Comparison of ENCODE assay signal across 13 mouse cellular contexts in genomic region chr1:171425126-171425525, GRCm38 (mm10). TPM values are rescaled to one million over a fixed set of nuclear protein-coding genes. Genes with fewer than 3 reads are reported as not detected.
DNase-seq lines count a peak whose midpoint lies in the region; ATAC-seq and TF ChIP-seq lines count a peak whose summit lies in the region.
"Had no signal": no experiment of that assay in that cellular context is flagged by ENCODE, and none has a peak within 500 bp of the region (broad histone marks: within the 10 kb centered on the region; RNA-seq: fewer than 3 reads in every experiment).

No protein-coding gene starts in this region.

- 35% methylated on average over 4 of the region's 4 CpGs for WGBS in lung, embryonic 14.5 days
- WGBS in heart, postnatal 0 days = 23% methylated on average over 4 of the region's 4 CpGs
- 25% methylated on average over 4 of the region's 4 CpGs for WGBS in small intestine, adult 2 months
- WGBS in forebrain, embryonic 16.5 days = 86% methylated on average over 4 of the region's 4 CpGs

- peak; percentile 72 for DNase-seq in lung, embryonic 14.5 days
- no peak for DNase-seq in lung, postnatal 25 days (ENCODE audit: low spot score)
- peak; percentile 87 for DNase-seq in adrenal gland, adult 2 months
- DNase-seq in heart, postnatal 0 days (ENCODE audit: low spot score) = peak; percentile 21
- no peak for DNase-seq in layer of hippocampus, adult 11-12 months (ENCODE audit: low spot score)
- no peak for DNase-seq in left cerebral cortex, adult 9 months (ENCODE audit: low spot score in 2 of 2)
- DNase-seq: embryo, embryonic 11 days; gastrocnemius, postnatal 36 days had no signal

- no peaks in the 10 kb centered on the region for H3K9me3 ChIP-seq in lung, embryonic 14.5 days (ENCODE audit: low read depth, low read length)
- H3K9me3 ChIP-seq in heart, postnatal 0 days (replicated peaks; ENCODE audit: control insufficient read depth, low read length) = no peaks in the 10 kb centered on the region
- no peaks in the 10 kb centered on the region for H3K9me3 ChIP-seq in forebrain, embryonic 16.5 days (ENCODE audit: control insufficient read depth, low read length)

- no peaks in the 10 kb centered on the region for H3K27me3 ChIP-seq in lung, embryonic 14.5 days (ENCODE audit: insufficient read depth, low read length)
- H3K27me3 ChIP-seq in heart, postnatal 0 days (ENCODE audit: control insufficient read depth, insufficient read depth, low read length) = no peaks in the 10 kb centered on the region
- H3K27me3 ChIP-seq in small intestine, adult 2 months (ENCODE audit: control insufficient read depth, insufficient read depth, low read length) = no peaks in the 10 kb centered on the region
- no peaks in the 10 kb centered on the region for H3K27me3 ChIP-seq in forebrain, embryonic 16.5 days (replicated peaks; ENCODE audit: control insufficient read depth, insufficient read depth, low read length)
- H3K27me3 ChIP-seq: CH12.LX had no signal

- H3K36me3 ChIP-seq in lung, embryonic 14.5 days (ENCODE audit: insufficient read depth) = peaks cover 8% of the 10 kb centered on the region; the same call in 1 of the 2 replicates
- H3K36me3 ChIP-seq in heart, postnatal 0 days (replicated peaks; ENCODE audit: control insufficient read depth, insufficient read depth, low read length) = 0 out of 2 replicates have a peak, but pooled peaks cover 3% of the 10 kb centered on the region
- peaks cover 3% of the 10 kb centered on the region; the same call in 1 of the 2 replicates for H3K36me3 ChIP-seq in small intestine, adult 2 months (ENCODE audit: control insufficient read depth, insufficient read depth, low read length)
- H3K36me3 ChIP-seq in forebrain, embryonic 16.5 days (ENCODE audit: control insufficient read depth, insufficient read depth) = peaks cover 4% of the 10 kb centered on the region; the same call in 1 of the 2 replicates

- ATAC-seq in lung, embryonic 14.5 days (ENCODE audit: insufficient read depth) = no peak
- ATAC-seq in heart, postnatal 0 days (ENCODE audit: insufficient read depth, low read depth) = peak; percentile 44
- ATAC-seq in forebrain, embryonic 16.5 days = no peak

- H3K27ac ChIP-seq in lung, embryonic 14.5 days (ENCODE audit: low read depth) = no peak overlapping the region
- peak overlapping the region; percentile 40; the same call in 1 of the 2 replicates for H3K27ac ChIP-seq in heart, postnatal 0 days (ENCODE audit: low read depth)
- H3K27ac ChIP-seq in small intestine, adult 2 months (ENCODE audit: insufficient read depth, low read depth, low read length) = peak overlapping the region; percentile 73
- H3K27ac ChIP-seq in forebrain, embryonic 16.5 days (ENCODE audit: low read length) = no peak overlapping the region
- H3K27ac ChIP-seq: left cerebral cortex, adult 2 months; macrophage had no signal

- H3K4me3 ChIP-seq in lung, embryonic 14.5 days (ENCODE audit: low read depth, low read length) = no peak overlapping the region
- H3K4me3 ChIP-seq in heart, postnatal 0 days (ENCODE audit: low read depth, low read length) = no peak overlapping the region
- no peak overlapping the region for H3K4me3 ChIP-seq in small intestine, adult 2 months (ENCODE audit: low read depth, low read length)
- H3K4me3 ChIP-seq in forebrain, embryonic 16.5 days (replicated peaks; ENCODE audit: low read length) = no peak overlapping the region
- H3K4me3 ChIP-seq: left cerebral cortex, adult 2 months had no signal

- no peak for TF ChIP-seq POLR2A in small intestine, adult 2 months (IDR thresholded peaks at IDR 0.05; ENCODE audit: low read depth, low read length)

- H3K9ac ChIP-seq in lung, embryonic 14.5 days = no peak overlapping the region
- no peak overlapping the region for H3K9ac ChIP-seq in heart, postnatal 0 days (replicated peaks; ENCODE audit: low read depth, low read length)
- no peak overlapping the region for H3K9ac ChIP-seq in forebrain, embryonic 16.5 days (replicated peaks; ENCODE audit: low read depth, low read length)

- H3K4me1 ChIP-seq in lung, embryonic 14.5 days (ENCODE audit: insufficient read depth) = 0 out of 2 replicates have a peak, but pooled peaks cover 5% of the 10 kb centered on the region
- H3K4me1 ChIP-seq in heart, postnatal 0 days (ENCODE audit: control insufficient read depth, insufficient read depth) = peaks cover 8% of the 10 kb centered on the region; the same call in 1 of the 2 replicates
- H3K4me1 ChIP-seq in small intestine, adult 2 months (ENCODE audit: control insufficient read depth, insufficient read depth, insufficient read length, low read length) = peaks cover 5% of the 10 kb centered on the region; the same call in 1 of the 2 replicates
- no peaks in the 10 kb centered on the region for H3K4me1 ChIP-seq in forebrain, embryonic 16.5 days (replicated peaks; ENCODE audit: control insufficient read depth, insufficient read depth, low read length)

- TF ChIP-seq EP300 in heart, postnatal 0 days (IDR thresholded peaks at IDR 0.05; ENCODE audit: low read depth) = no peak

- TF ChIP-seq CTCF in lung, embryonic 14.5 days (IDR thresholded peaks at IDR 0.05; ENCODE audit: low read depth) = no peak
- 0 out of 2 replicates have a peak, but pooled peaks have one; percentile 0 for TF ChIP-seq CTCF in heart, postnatal 0 days (IDR thresholded peaks at IDR 0.05; ENCODE audit: low read depth)
- TF ChIP-seq CTCF in small intestine, adult 2 months (IDR thresholded peaks at IDR 0.05; ENCODE audit: extremely low read depth, insufficient read length, insufficient replicate concordance, low read depth, low read length) = no peak

- no peak overlapping the region for H3K4me2 ChIP-seq in lung, embryonic 14.5 days
- no peak overlapping the region for H3K4me2 ChIP-seq in heart, postnatal 0 days (ENCODE audit: low read depth, low read length)
- H3K4me2 ChIP-seq in forebrain, embryonic 16.5 days (ENCODE audit: low read length) = no peak overlapping the region

RNA-seq across cellular contexts. Expression of gene Tstd1, which starts 6.5 kb away (rescaled TPM):
- 2.0 and 3.4 TPM in 2 replicates for polyA plus RNA-seq in lung, embryonic 14.5 days (2014; fragmentation: Nextera tagmentation; extraction: Ambion mirVana)
- total RNA-seq in adrenal gland, adult 2 months (2021) = 1 to 10 TPM; 3.0 to 5.0 TPM
- polyA plus RNA-seq in adrenal gland, adult 2 months (2012; rRNA removed) = 0.49 and 0.99 TPM in 2 replicates
- total RNA-seq in heart, postnatal 0 days (2014; rRNA removed; ENCODE audit: low replicate concordance) = not detected in 2 replicates
- polyA plus RNA-seq in heart, postnatal 0 days (2015; fragmentation: Nextera tagmentation; extraction: Ambion mirVana) = 1.1 and 2.5 TPM in 2 replicates
- 52.0 and 53.7 TPM in 2 replicates for polyA plus RNA-seq in small intestine, adult 2 months (2012; rRNA removed)
- 10.1 and 11.4 TPM in 2 replicates for polyA plus RNA-seq in forebrain, embryonic 16.5 days (2015; fragmentation: Nextera tagmentation; extraction: Ambion mirVana)
- polyA plus RNA-seq: macrophage had no signal

RNA-seq across cellular contexts. Expression of gene F11r, which starts 12.2 kb away (rescaled TPM):
- polyA plus RNA-seq in lung, embryonic 14.5 days (2014; fragmentation: Nextera tagmentation; extraction: Ambion mirVana) = 83.6 and 91.3 TPM in 2 replicates
- 10 to 100 TPM; 29.7 to 45.8 TPM for total RNA-seq in adrenal gland, adult 2 months (2021)
- 23.5 and 25.1 TPM in 2 replicates for polyA plus RNA-seq in adrenal gland, adult 2 months (2012; rRNA removed)
- total RNA-seq in heart, postnatal 0 days (2014; rRNA removed; ENCODE audit: low replicate concordance) = 45.6 and 75.5 TPM in 2 replicates
- polyA plus RNA-seq in heart, postnatal 0 days (2015; fragmentation: Nextera tagmentation; extraction: Ambion mirVana) = 75.8 and 78.3 TPM in 2 replicates
- 49.7 and 142 TPM in 2 replicates for polyA plus RNA-seq in small intestine, adult 2 months (2012; rRNA removed)
- 7.8 and 10.2 TPM in 2 replicates for polyA plus RNA-seq in forebrain, embryonic 16.5 days (2015; fragmentation: Nextera tagmentation; extraction: Ambion mirVana)

RNA-seq across cellular contexts. Expression of gene Usf1, which starts 14.0 kb away (rescaled TPM):
- 81.0 and 81.9 TPM in 2 replicates for polyA plus RNA-seq in lung, embryonic 14.5 days (2014; fragmentation: Nextera tagmentation; extraction: Ambion mirVana)
- 10 to 100 TPM; 50.9 to 68.8 TPM for total RNA-seq in adrenal gland, adult 2 months (2021)
- 71.6 and 85.0 TPM in 2 replicates for polyA plus RNA-seq in adrenal gland, adult 2 months (2012; rRNA removed)
- 80.2 and 82.0 TPM in 2 replicates for total RNA-seq in heart, postnatal 0 days (2014; rRNA removed; ENCODE audit: low replicate concordance)
- 47.7 and 48.8 TPM in 2 replicates for polyA plus RNA-seq in heart, postnatal 0 days (2015; fragmentation: Nextera tagmentation; extraction: Ambion mirVana)
- 55.0 and 87.8 TPM in 2 replicates for polyA plus RNA-seq in small intestine, adult 2 months (2012; rRNA removed)
- 207 and 226 TPM in 2 replicates for polyA plus RNA-seq in forebrain, embryonic 16.5 days (2015; fragmentation: Nextera tagmentation; extraction: Ambion mirVana)

RNA-seq across cellular contexts. Expression of gene Arhgap30, which starts 36.4 kb away (rescaled TPM):
- 0.91 and 1.6 TPM in 2 replicates for polyA plus RNA-seq in lung, embryonic 14.5 days (2014; fragmentation: Nextera tagmentation; extraction: Ambion mirVana)
- 1 to 10 TPM; 2.7 to 4.1 TPM for total RNA-seq in adrenal gland, adult 2 months (2021)
- 2.3 and 2.6 TPM in 2 replicates for polyA plus RNA-seq in adrenal gland, adult 2 months (2012; rRNA removed)
- total RNA-seq in heart, postnatal 0 days (2014; rRNA removed; ENCODE audit: low replicate concordance) = 1.6 and 3.4 TPM in 2 replicates
- 0.52 and 0.79 TPM in 2 replicates for polyA plus RNA-seq in heart, postnatal 0 days (2015; fragmentation: Nextera tagmentation; extraction: Ambion mirVana)
- 3.8 and 6.1 TPM in 2 replicates for polyA plus RNA-seq in small intestine, adult 2 months (2012; rRNA removed)
- 0.48 and 0.81 TPM in 2 replicates for polyA plus RNA-seq in forebrain, embryonic 16.5 days (2015; fragmentation: Nextera tagmentation; extraction: Ambion mirVana)

RNA-seq across cellular contexts. Expression of gene Nectin4, which starts 55.2 kb away (rescaled TPM):
- polyA plus RNA-seq in lung, embryonic 14.5 days (2014; fragmentation: Nextera tagmentation; extraction: Ambion mirVana) = 2.3 and 2.4 TPM in 2 replicates
- total RNA-seq in adrenal gland, adult 2 months (2021) = under 1 TPM; 0.09 to 0.14 TPM
- 0.20 and 0.21 TPM in 2 replicates for polyA plus RNA-seq in adrenal gland, adult 2 months (2012; rRNA removed)
- 2.7 TPM in 1 of 2 replicates, not detected in the other for total RNA-seq in heart, postnatal 0 days (2014; rRNA removed; ENCODE audit: low replicate concordance)
- polyA plus RNA-seq in heart, postnatal 0 days (2015; fragmentation: Nextera tagmentation; extraction: Ambion mirVana) = 0.07 and 0.14 TPM in 2 replicates
- polyA plus RNA-seq in small intestine, adult 2 months (2012; rRNA removed) = 0.33 and 1.1 TPM in 2 replicates
- 0.67 and 1.1 TPM in 2 replicates for polyA plus RNA-seq in forebrain, embryonic 16.5 days (2015; fragmentation: Nextera tagmentation; extraction: Ambion mirVana)

Comparison
In these comparisons a context has a peak if more than half of its experiments do, and no peak if none do; other contexts are left out.
1. DNase-seq: peak in lung, embryonic 14.5 days (single experiment), adrenal gland, adult 2 months (single experiment) and heart, postnatal 0 days (single experiment); none in lung, postnatal 25 days (single experiment), layer of hippocampus, adult 11-12 months (single experiment) and left cerebral cortex, adult 9 months (0 of 2).
2. H3K27ac ChIP-seq: peak in heart, postnatal 0 days (single experiment) and small intestine, adult 2 months (single experiment); none in lung, embryonic 14.5 days (single experiment) and forebrain, embryonic 16.5 days (single experiment).